Mouse (Mus musculus) liver, embryonic 12.5 days (tissue): ENCODE data around the gene Zfhx3. TPM values are rescaled to one million over a fixed set of nuclear protein-coding genes. Genes with fewer than 3 reads are reported as not detected.

Source experiments
- ATAC-seq: fragments of 200-750 bp; cut with Nextera tagmentation; 2 replicates; pipeline ENCODE4 v1.8.0; 2017; ENCODE audit warnings: moderate number of reproducible peaks, mild to moderate bottlenecking, moderate library complexity
- H3K27ac ChIP-seq: fragments of 300-500 bp; sonication (generic); 2 replicates; pipeline ENCODE4 v1.5.1; 2016; ENCODE audit warnings: mild to moderate bottlenecking
- H3K27me3 ChIP-seq: fragments of 300-500 bp; sonication (generic); replicated peaks from 2 replicates; pipeline ENCODE4 v1.6.1; 2016; ENCODE audit warnings: mild to moderate bottlenecking, moderate library complexity
- H3K36me3 ChIP-seq: fragments of 300-500 bp; sonication (generic); 2 replicates; pipeline ENCODE4 v1.6.1; 2016; ENCODE audit warnings: mild to moderate bottlenecking, moderate library complexity
- H3K4me1 ChIP-seq: fragments of 300-500 bp; sonication (generic); 2 replicates; pipeline ENCODE4 v1.6.1; 2016
- H3K4me2 ChIP-seq: fragments of 300-500 bp; sonication (generic); 2 replicates; pipeline ENCODE4 v1.6.1; 2016; ENCODE audit warnings: mild to moderate bottlenecking, moderate library complexity
- H3K4me3 ChIP-seq: fragments of 300-500 bp; sonication (generic); 2 replicates; pipeline ENCODE4 v1.5.1; 2016; ENCODE audit warnings: mild to moderate bottlenecking, moderate library complexity
- H3K9ac ChIP-seq: fragments of 300-500 bp; sonication (generic); 2 replicates; pipeline ENCODE4 v1.6.1; 2016; ENCODE audit warnings: mild to moderate bottlenecking, moderate library complexity
- H3K9me3 ChIP-seq: fragments of 300-500 bp; sonication (generic); replicated peaks from 2 replicates; pipeline ENCODE4 v1.6.1; 2016; ENCODE audit warnings: mild to moderate bottlenecking, moderate library complexity
- WGBS: fragments of 180-500 bp; shearing (Covaris S2); methylation state at CpG from one replicate; pipeline ENCODE4 v1.1.7; 2016; ENCODE audit not compliant: insufficient replicate concordance; 5-methylcytosine and 5-hydroxymethylcytosine counted together
- microRNA-seq: library from miRNA; unstranded; fragments of <30 nt; microRNA quantifications from one replicate; pipeline ENCODE4, GENCODE M21; 2017
- polyA plus RNA-seq: library from polyadenylated mRNA; unstranded; fragments of >200 nt; fragmentation: Nextera tagmentation; extraction: Ambion mirVana; gene quantifications from 2 replicates; pipeline ENCODE4 v1.2.1, GENCODE M21; 2016

Gene Zfhx3
- polyA plus RNA-seq, 1 experiment from 2014 or later, result 2.4 TPM

GRCm38 (mm10) chr8:108991395-108991794 is 1049.0 kb downstream of the Zfhx3 start:
- Histone ChIP-seq H3K4me1 (no peaks in the 10 kb centered on the region), H3K27me3 (no peaks in the 10 kb centered on the region), H3K36me3 (no peaks in the 10 kb centered on the region), H3K9me3 (no peaks in the 10 kb centered on the region), H3K27ac (no peak overlapping the region), H3K4me2 (no peak overlapping the region), H3K9ac (no peak overlapping the region), H3K4me3 (no peak overlapping the region)
- peak; percentile 61 for ATAC-seq
- 43% methylated on average over 5 of the region's 5 CpGs for WGBS

GRCm38 (mm10) chr8:108993718-108994117 is 1051.3 kb downstream of the Zfhx3 start:
- 50% methylated on average over 2 of the region's 2 CpGs for WGBS
- Histone ChIP-seq H3K4me1 (no peaks in the 10 kb centered on the region), H3K9ac (no peak overlapping the region), H3K9me3 (no peaks in the 10 kb centered on the region), H3K27ac (no peak overlapping the region), H3K27me3 (no peaks in the 10 kb centered on the region), H3K36me3 (no peaks in the 10 kb centered on the region), H3K4me2 (no peak overlapping the region), H3K4me3 (no peak overlapping the region)
- no peak for ATAC-seq

- Histone ChIP-seq H3K27me3 (no peaks in the 10 kb centered on the region), H3K4me1 (no peaks in the 10 kb centered on the region), H3K4me2 (no peak overlapping the region), H3K27ac (no peak overlapping the region), H3K9ac (no peak overlapping the region), H3K36me3 (no peaks in the 10 kb centered on the region), H3K4me3 (no peak overlapping the region), H3K9me3 (no peaks in the 10 kb centered on the region)
- WGBS, result 42% methylated on average over 2 of the region's 2 CpGs
- ATAC-seq, result no peak
These were observed 1051.7 kb downstream of the Zfhx3 start for GRCm38 (mm10) chr8:108994187-108994586.

DNA sequence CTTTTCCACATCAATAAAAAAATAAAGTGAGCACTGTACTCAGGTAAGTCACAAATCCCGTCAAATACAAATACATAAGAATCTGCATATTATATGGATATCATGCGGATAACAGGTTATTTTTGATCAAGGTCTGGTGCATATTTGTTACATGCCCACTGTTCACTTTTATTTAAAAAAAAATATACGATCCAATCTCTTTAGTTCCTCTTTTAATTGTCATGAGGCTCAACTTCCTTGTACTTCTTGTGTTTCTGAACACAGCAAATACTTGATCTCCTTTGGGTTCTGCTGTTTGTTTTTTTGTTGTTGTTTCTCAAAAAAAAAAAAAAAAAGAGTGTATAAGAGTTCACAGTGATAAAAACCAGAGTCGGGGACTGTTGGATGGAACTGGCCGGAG is 1052.4 kb downstream of the Zfhx3 start:
- H3K36me3 ChIP-seq, result no peaks in the 10 kb centered on the region
- no peak for ATAC-seq
- no peak overlapping the region for H3K9ac ChIP-seq
- H3K9me3 ChIP-seq, result no peaks in the 10 kb centered on the region
- no peaks in the 10 kb centered on the region for H3K27me3 ChIP-seq
- WGBS, result 71% methylated on average over 5 of the region's 5 CpGs
- no peak overlapping the region for H3K4me3 ChIP-seq
- H3K27ac ChIP-seq, result no peak overlapping the region
- H3K4me2 ChIP-seq, result no peak overlapping the region
- H3K4me1 ChIP-seq, result no peaks in the 10 kb centered on the region

DNA sequence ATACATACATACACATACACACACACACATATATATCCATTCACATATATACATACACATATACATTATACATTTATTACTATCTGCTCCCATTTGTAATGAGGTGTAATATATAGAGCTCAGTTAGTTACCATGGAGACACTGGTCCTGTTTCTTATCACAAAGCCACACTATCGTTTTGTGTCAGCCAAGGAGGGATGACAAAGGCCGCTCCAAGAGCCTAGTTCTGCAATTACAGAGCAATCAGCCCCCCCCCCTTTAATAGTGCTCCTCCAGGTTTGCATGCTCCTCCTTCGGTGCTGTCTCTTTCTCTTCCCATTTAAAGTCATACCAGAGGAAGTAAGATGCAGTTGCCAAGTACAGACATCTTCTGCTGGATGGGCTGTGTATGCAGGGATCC is 1054.9 kb downstream of the Zfhx3 start:
- Histone ChIP-seq H3K9ac (no peak overlapping the region), H3K4me3 (no peak overlapping the region), H3K4me1 (no peaks in the 10 kb centered on the region), H3K27ac (no peak overlapping the region), H3K9me3 (no peaks in the 10 kb centered on the region), H3K36me3 (no peaks in the 10 kb centered on the region), H3K4me2 (no peak overlapping the region), H3K27me3 (no peaks in the 10 kb centered on the region)
- no peak for ATAC-seq
- 44% methylated on average over 3 of the region's 3 CpGs for WGBS

DNA sequence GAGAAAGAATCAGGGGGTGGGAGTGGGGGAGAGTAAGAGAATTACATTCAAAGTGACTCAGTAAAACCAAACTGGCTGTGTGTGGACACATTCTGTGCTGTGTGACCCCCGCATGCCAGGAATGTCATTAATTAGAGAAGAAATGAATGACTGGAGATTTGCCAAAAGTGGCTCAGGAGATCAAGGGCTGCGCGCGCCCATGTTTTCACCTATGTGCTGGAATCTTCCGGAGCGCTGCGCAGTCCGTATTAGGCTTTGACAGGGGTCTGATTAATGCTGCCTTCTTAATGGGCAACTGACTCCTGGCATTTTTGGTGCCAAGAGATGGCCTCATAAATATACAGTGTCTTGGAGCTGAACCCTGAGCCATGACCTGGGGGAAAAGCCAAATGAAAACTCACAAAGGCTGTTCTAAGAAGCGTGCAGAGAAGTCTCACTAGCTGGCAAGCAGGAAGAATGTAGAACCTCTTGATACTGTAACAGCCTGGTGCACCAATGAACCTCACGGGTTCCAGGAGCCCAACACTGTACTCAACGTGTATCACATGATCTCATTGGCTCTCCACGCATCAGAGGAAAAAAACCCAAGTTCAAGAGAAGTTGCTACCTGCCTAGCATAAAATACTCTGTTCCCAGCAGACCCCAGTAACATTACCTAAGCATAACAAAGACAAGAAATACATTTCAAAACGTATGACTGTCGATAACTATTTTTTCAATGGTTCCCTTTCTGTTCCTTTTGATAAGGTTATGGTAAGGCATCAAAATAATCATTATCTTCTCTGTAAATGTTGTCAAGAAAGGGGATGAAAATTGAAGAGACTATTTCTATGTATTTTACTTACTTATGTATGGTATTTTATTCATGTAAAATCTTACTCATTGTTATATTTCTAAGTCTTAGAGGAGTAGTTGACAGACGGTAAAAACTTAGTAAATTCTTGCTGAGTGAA is 1057.1 kb downstream of the Zfhx3 start:
- H3K27me3 ChIP-seq, result no peaks in the 10 kb centered on the region
- no peak overlapping the region for H3K9ac ChIP-seq
- H3K27ac ChIP-seq, result no peak overlapping the region
- WGBS, result 73% methylated on average over 15 of the region's 15 CpGs
- H3K4me1 ChIP-seq, result no peaks in the 10 kb centered on the region
- no peaks in the 10 kb centered on the region for H3K36me3 ChIP-seq
- H3K4me3 ChIP-seq, result no peak overlapping the region
- ATAC-seq, result no peak
- no peaks in the 10 kb centered on the region for H3K9me3 ChIP-seq
- no peak overlapping the region for H3K4me2 ChIP-seq

DNA sequence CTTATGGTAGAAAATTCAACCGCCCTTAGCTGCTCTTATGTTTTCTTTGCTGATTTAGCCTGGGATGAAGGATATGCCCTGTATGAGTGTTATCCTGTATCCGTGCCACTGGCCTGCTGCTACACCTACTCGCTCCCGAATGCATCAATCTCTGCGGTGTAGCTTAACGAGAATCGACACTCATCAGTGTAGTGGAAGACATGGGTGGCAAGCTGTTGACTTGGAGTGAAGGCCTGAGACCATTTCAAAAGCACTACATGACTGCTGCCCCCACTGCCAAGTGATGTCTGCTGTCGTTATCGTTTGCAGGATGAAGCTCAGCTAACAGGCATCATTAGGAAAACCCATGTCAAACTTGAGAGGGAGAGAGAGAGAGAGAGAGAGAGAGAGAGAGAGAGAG is 1058.6 kb downstream of the Zfhx3 start:
- ATAC-seq, result no peak
- H3K4me2 ChIP-seq, result no peak overlapping the region
- H3K4me1 ChIP-seq, result no peaks in the 10 kb centered on the region
- H3K4me3 ChIP-seq, result no peak overlapping the region
- no peaks in the 10 kb centered on the region for H3K27me3 ChIP-seq
- H3K9ac ChIP-seq, result no peak overlapping the region
- no peak overlapping the region for H3K27ac ChIP-seq
- 74% methylated on average over 9 of the region's 9 CpGs for WGBS
- H3K36me3 ChIP-seq, result no peaks in the 10 kb centered on the region
- no peaks in the 10 kb centered on the region for H3K9me3 ChIP-seq

GRCm38 (mm10) chr8:109001923-109002322 is 1059.5 kb downstream of the Zfhx3 start:
- H3K4me3 ChIP-seq, result no peak overlapping the region
- no peak overlapping the region for H3K27ac ChIP-seq
- H3K36me3 ChIP-seq, result no peaks in the 10 kb centered on the region
- 59% methylated on average over 5 of the region's 5 CpGs for WGBS
- H3K4me1 ChIP-seq, result no peaks in the 10 kb centered on the region
- no peak for ATAC-seq
- no peaks in the 10 kb centered on the region for H3K27me3 ChIP-seq
- H3K4me2 ChIP-seq, result no peak overlapping the region
- no peaks in the 10 kb centered on the region for H3K9me3 ChIP-seq
- H3K9ac ChIP-seq, result no peak overlapping the region

DNA sequence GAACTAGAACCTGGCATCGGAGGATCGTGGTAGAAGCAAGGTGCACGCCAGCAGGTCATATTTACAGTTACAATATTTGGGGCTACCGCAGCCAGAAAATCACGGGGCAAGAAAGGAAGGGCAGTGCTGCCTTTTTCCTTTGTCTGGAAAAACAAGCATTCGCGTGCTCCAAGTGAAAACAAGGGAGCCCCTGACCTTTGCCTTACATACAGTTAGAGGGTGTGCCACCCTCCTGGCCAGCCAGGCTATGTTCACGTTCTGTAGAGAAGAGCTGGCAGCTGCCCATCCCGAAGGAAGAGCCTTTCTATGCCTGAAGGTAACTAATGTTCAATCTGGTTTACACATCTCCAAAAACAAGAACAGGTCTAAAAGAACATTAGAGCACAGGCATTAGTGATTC is 1064.5 kb downstream of the Zfhx3 start:
- Histone ChIP-seq H3K9ac (no peak overlapping the region), H3K4me1 (no peaks in the 10 kb centered on the region), H3K27me3 (no peaks in the 10 kb centered on the region), H3K9me3 (no peaks in the 10 kb centered on the region), H3K4me2 (no peak overlapping the region), H3K4me3 (no peak overlapping the region), H3K36me3 (no peaks in the 10 kb centered on the region), H3K27ac (no peak overlapping the region)
- 74% methylated on average over 9 of the region's 9 CpGs for WGBS
- ATAC-seq, result no peak

Small RNAs within 50 kb of the gene (microRNA-seq; reads per million reads assigned to microRNA genes)
- gene Mir3108, result not detected
